Mouse (Mus musculus) cerebellum, adult 9-10 months (tissue): Measurements from ENCODE around the gene Gm20830.
"Not testable (repeated sequence)": the region's sequence is repeated elsewhere in the genome, so short reads cannot be mapped to it uniquely, and the experiment has no call there.

Source experiments
- DNase-seq: peaks from one replicate; pipeline ENCODE4 v3.0.0; 2022

The Gm20830 gene

GRCm38 (mm10) chrY:6918182-6918581, at the start of gene Gm20830:
Gm20830 (minus strand) TSS chrY:6918282.
- DNase-seq: not testable (repeated sequence)
